Mouse (Mus musculus) forebrain, embryonic 14.5 days (tissue): ENCODE data around the gene Polk. TPM values are rescaled to one million over a fixed set of nuclear protein-coding genes. Genes with fewer than 3 reads are reported as not detected.
A peak's percentile ranks its signal among the peaks of the same experiment; 100 is the strongest.

Source experiments
- ATAC-seq: fragments of 200-750 bp; cut with Nextera tagmentation; 2 replicates; pipeline ENCODE4 v1.8.0; 2017; ENCODE audit warnings: mild to moderate bottlenecking, moderate library complexity
- DNase-seq: peaks from one replicate; pipeline ENCODE4 v3.0.0-alpha.2; 2015; ENCODE audit warnings: low spot score
- H3K27ac ChIP-seq: fragments of 300-500 bp; sonication (generic); 2 replicates; pipeline ENCODE4 v1.5.1; 2014; ENCODE audit warnings: low read depth, mild to moderate bottlenecking, control low read depth, low read length, moderate library complexity
- H3K27me3 ChIP-seq: fragments of 300-500 bp; sonication (generic); replicated peaks from 2 replicates; pipeline ENCODE4 v1.6.1; 2014; ENCODE audit warnings: low read length, control low read depth, mixed read lengths; ENCODE audit not compliant: control insufficient read depth, insufficient read depth
- H3K36me3 ChIP-seq: fragments of 300-500 bp; sonication (generic); 2 replicates; pipeline ENCODE4 v1.6.1; 2014; ENCODE audit warnings: low read length, control low read depth; ENCODE audit not compliant: control insufficient read depth, insufficient read depth
- H3K4me1 ChIP-seq: fragments of 300-500 bp; sonication (generic); 2 replicates; pipeline ENCODE4 v1.6.1; 2014; ENCODE audit warnings: antibody characterized with exemption, low read length, control low read depth; ENCODE audit not compliant: control insufficient read depth, insufficient read depth
- H3K4me2 ChIP-seq: fragments of 300-500 bp; sonication (generic); 2 replicates; pipeline ENCODE4 v1.6.1; 2014; ENCODE audit warnings: mild to moderate bottlenecking, control low read depth, low read length
- H3K4me3 ChIP-seq: fragments of 300-500 bp; sonication (generic); 2 replicates; pipeline ENCODE4 v1.5.1; 2014; ENCODE audit warnings: low read depth, low read length, control low read depth
- H3K9ac ChIP-seq: fragments of 300-500 bp; sonication (generic); 2 replicates; pipeline ENCODE4 v1.6.1; 2014; ENCODE audit warnings: mild to moderate bottlenecking, low read length, control low read depth, moderate library complexity
- H3K9me3 ChIP-seq: fragments of 300-500 bp; sonication (generic); replicated peaks from 2 replicates; pipeline ENCODE4 v1.6.1; 2016; ENCODE audit warnings: low read length, control low read depth, mixed read lengths; ENCODE audit not compliant: control insufficient read depth
- WGBS: fragments of 180-500 bp; shearing (Covaris S2); extraction: QIAGEN DNeasy Blood & Tissue Kit; methylation state at CpG from one replicate; pipeline ENCODE4 v1.1.7; 2014; 5-methylcytosine and 5-hydroxymethylcytosine counted together
- polyA plus RNA-seq: library from polyadenylated mRNA; unstranded; fragments of >200 nt; fragmentation: Nextera tagmentation; extraction: Ambion mirVana; gene quantifications from 2 replicates; pipeline ENCODE4 v1.2.1, GENCODE M21; 2014

The Polk gene
- polyA plus RNA-seq, 1 experiment from 2014 or later = 3.8 TPM

DNA sequence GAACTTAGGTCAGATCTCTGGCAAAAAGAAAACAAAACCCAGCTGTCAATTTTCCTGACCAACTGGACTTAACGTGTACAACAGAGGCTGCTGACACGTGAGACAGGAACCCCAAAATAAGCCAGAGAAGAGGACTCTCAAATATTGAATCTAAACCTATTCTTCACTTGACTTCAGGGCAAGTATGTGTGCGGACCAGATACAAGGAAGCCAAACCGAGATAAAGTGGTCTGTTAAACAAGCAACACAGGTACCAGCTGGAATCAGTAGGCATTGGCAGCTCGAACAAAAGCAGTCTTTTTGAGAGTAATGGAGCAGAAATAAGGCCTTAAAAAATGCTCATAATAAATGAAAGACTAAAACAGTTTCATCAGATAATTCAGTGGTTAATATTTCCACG is 25.6 kb upstream of the Polk start:
- WGBS = 48% methylated on average over 6 of the region's 6 CpGs
- no peaks in the 10 kb centered on the region for H3K27me3 ChIP-seq

DNA sequence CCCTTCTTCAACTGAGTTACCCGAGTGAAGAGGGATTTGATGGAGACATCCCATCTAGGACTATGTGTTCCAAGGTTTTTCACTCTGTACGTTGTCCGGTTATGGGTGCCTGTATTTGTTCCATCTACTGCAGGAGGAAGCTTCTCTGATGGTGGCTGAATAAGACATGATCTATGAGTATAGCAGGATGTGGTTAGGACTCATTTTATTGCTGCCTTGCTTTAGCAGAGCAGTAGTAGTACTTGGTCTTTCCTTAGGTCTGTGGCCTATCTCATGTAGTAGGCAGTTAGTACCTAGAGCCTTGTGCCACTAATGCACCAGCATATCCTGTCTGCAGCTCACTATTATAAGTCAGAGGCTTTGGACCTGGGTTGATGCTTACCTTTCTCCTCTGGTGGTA is 12.7 kb upstream of the Polk start:
- no peaks in the 10 kb centered on the region for H3K9me3 ChIP-seq
- H3K36me3 ChIP-seq = no peaks in the 10 kb centered on the region
- no peak overlapping the region for H3K4me3 ChIP-seq
- WGBS = 96% methylated on average over 3 of the region's 3 CpGs
- no peaks in the 10 kb centered on the region for H3K4me1 ChIP-seq
- H3K27ac ChIP-seq = no peak overlapping the region
- DNase-seq (no peak), ATAC-seq (no peak)
- H3K4me2 ChIP-seq = no peak overlapping the region
- H3K27me3 ChIP-seq = no peaks in the 10 kb centered on the region
- no peak overlapping the region for H3K9ac ChIP-seq

More for the DNA sequence above, 25.6 kb upstream of the Polk start:
- Histone ChIP-seq H3K9me3 (no peaks in the 10 kb centered on the region), H3K4me3 (no peak overlapping the region), H3K36me3 (peaks cover 2% of the 10 kb centered on the region; the same call in 1 of the 2 replicates), H3K4me1 (no peaks in the 10 kb centered on the region), H3K9ac (no peak overlapping the region), H3K4me2 (no peak overlapping the region), H3K27ac (no peak overlapping the region)
- DNase-seq (no peak), ATAC-seq (no peak)

DNA sequence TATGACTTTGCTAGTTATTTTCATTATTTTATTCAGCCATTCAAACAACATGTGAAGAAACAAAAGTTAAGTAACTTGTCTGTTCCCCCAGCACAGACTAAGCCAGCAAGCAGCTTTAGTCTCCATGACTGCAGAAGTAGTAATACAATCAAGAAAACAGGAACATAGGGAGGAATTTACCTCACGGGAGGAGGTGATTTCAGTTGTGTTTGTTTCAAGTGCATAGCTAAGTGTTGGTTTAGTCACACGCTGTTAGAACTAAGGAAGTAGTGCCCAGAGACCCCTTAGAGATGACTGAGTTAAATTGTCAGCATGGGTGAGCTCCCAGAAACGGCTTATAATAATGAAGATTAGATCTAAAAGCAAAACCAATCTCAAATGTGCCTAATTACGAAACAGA is 5.6 kb upstream of the Polk start:
- Histone ChIP-seq H3K27me3 (no peaks in the 10 kb centered on the region), H3K4me2 (no peak overlapping the region), H3K9me3 (no peaks in the 10 kb centered on the region), H3K4me3 (no peak overlapping the region), H3K36me3 (no peaks in the 10 kb centered on the region), H3K4me1 (peaks cover 4% of the 10 kb centered on the region), H3K27ac (no peak overlapping the region), H3K9ac (no peak overlapping the region)
- DNase-seq (no peak), ATAC-seq (no peak)
- 55% methylated on average over 4 of the region's 4 CpGs for WGBS

DNA sequence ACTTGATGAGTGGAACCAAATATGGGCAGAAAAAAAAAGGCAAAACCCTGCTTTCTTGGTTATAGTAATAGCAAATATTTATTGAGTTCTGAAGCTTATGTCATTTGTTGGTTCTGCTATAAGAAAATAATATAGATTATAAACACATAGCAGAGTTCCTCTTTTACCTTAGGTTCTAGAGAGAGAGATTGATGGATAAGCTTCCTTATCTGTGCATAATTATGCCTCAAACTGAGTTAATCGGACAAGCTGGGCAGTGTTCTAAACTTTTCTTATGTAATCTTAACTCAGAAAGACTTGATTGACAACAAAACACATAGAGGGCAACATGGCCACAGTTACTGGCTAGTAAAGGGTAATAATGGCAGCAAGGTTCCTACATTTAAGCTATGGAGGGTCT is 4.9 kb upstream of the Polk start:
- Histone ChIP-seq H3K27ac (no peak overlapping the region), H3K36me3 (no peaks in the 10 kb centered on the region), H3K27me3 (no peaks in the 10 kb centered on the region), H3K9ac (no peak overlapping the region), H3K4me3 (no peak overlapping the region), H3K4me2 (no peak overlapping the region), H3K9me3 (no peaks in the 10 kb centered on the region), H3K4me1 (peaks cover 4% of the 10 kb centered on the region)
- no peak for DNase-seq
- ATAC-seq = no peak
- WGBS = 75% methylated on average over 1 of the region's 1 CpGs

DNA sequence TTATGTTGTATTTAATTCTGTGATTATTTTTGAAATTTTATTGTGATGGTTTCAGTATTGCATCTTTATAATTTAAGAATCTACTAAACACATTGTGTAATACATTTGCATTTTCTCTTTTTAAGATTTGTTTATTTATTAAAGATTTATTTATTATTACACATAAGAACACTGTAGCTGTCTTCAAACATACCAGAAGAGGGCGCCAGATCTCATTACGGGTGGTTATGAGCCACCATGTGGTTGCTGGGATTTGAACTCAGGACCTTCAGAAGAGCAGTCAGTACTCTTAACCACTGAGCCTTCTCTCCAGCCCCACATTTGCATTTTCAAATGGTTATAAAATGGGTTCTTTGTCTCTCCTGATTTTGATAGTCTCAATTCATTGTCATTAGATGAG is 2.1 kb upstream of the Polk start:
- peaks cover 4% of the 10 kb centered on the region for H3K4me1 ChIP-seq
- no peaks in the 10 kb centered on the region for H3K36me3 ChIP-seq
- no peak overlapping the region for H3K9ac ChIP-seq
- no peaks in the 10 kb centered on the region for H3K27me3 ChIP-seq
- no peak for ATAC-seq
- H3K4me3 ChIP-seq = no peak overlapping the region
- no peaks in the 10 kb centered on the region for H3K9me3 ChIP-seq
- no peak overlapping the region for H3K27ac ChIP-seq
- H3K4me2 ChIP-seq = no peak overlapping the region
- peak; percentile 23 for DNase-seq
- WGBS = 72% methylated on average over 2 of the region's 2 CpGs

DNA sequence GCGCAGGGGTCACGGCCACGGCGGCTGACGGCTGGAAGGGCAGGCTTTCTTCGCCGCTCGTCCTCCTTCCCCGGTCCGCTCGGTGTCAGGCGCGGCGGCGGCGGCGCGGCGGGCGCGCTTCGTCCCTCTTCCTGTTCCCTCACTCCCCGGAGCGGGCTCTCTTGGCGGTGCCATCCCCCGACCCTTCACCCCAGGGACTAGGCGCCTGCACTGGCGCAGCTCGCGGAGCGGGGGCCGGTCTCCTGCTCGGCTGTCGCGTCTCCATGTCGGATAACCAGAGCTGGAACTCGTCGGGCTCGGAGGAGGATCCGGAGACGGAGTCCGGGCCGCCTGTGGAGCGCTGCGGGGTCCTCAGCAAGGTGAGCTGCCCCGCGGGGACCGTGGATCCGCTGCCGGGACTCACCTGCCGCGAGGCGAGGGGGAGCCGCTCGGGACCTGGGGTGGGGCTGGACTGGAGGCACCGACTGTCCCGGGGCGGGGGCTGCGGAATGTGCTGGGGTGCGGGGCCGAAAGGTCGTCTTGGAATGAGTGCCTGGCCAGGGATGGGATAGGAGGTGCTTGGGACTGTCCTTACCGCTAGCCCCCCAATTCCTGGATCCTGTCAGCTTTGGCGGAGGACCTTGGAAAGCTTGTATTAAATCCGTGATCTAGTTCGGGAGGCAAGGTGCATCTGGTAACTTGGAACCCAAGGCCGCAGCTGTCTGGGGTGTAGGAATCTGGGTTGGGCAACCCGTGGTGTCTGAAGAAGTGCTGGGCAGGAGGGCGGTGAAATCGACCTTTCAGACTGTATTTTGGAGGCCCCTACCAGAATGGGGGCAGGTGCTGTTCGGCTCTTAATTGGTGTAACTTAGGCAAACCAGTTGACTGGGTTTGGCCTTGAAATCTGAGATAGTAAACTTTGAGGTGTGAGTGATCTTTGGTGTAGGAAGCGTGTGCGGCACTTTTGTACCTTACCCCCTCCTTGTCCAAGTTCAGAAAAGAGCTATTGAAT is 817 bp upstream of the Polk start:
- Histone ChIP-seq H3K27ac (peak overlapping the region; percentile 94), H3K27me3 (no peaks in the 10 kb centered on the region), H3K4me3 (peak overlapping the region; percentile 84), H3K9me3 (no peaks in the 10 kb centered on the region), H3K36me3 (no peaks in the 10 kb centered on the region), H3K4me2 (peak overlapping the region; percentile 84), H3K9ac (peak overlapping the region; percentile 93), H3K4me1 (peaks cover 4% of the 10 kb centered on the region)
- DNase-seq = peak; percentile 47
- peak; percentile 76 for ATAC-seq
- WGBS = under 1% methylated on average over 59 of the region's 73 CpGs

DNA sequence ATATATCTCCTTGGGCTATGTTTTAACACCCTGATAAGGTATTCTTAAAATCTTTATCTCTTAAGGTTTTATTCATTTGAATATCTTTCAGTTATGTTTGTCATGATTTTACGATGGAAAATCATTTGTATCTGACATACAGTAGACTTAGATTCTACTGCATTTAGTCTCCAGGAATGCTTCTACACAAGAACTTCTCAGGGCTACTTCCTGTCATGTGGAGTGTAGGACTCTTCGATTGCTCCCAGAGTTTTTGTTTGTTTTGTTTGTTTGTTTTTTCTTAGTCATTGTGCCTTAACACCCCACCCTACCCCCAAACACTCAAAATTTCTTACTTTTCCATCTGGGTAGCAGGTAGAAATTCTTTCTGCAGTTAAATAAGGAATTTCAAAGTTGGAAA is 998 bp downstream of the Polk start:
- ATAC-seq (no peak), DNase-seq (no peak)
- H3K9me3 ChIP-seq = no peaks in the 10 kb centered on the region
- peaks cover 4% of the 10 kb centered on the region for H3K4me1 ChIP-seq
- no peak overlapping the region for H3K27ac ChIP-seq
- no peak overlapping the region for H3K9ac ChIP-seq
- 62% methylated on average over 2 of the region's 2 CpGs for WGBS
- no peaks in the 10 kb centered on the region for H3K36me3 ChIP-seq
- peak overlapping the region; percentile 84; the same call in 1 of the 2 replicates for H3K4me3 ChIP-seq
- no peaks in the 10 kb centered on the region for H3K27me3 ChIP-seq
- H3K4me2 ChIP-seq = peak overlapping the region; percentile 84

DNA sequence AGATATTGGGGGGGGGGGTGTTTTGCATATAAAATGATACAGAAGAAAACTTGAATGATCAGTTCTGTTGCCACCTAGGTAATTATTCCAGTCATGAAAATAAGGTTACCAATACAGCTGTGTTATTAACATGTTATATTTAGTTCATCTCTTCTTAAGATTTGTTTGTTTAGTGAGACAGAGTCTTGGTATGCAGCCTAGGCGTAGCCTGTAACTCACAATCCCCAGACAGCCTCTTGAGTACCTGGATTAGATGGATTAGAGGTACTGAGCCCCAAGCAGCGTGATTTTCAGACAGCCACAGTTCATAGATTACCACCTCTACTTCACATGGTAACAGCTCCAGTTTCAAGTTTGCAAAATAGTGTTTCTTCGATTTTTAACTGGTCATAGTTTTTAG is 4.3 kb downstream of the Polk start:
- Histone ChIP-seq H3K27ac (no peak overlapping the region), H3K36me3 (no peaks in the 10 kb centered on the region), H3K4me1 (no peaks in the 10 kb centered on the region), H3K9ac (no peak overlapping the region), H3K4me2 (no peak overlapping the region), H3K9me3 (no peaks in the 10 kb centered on the region), H3K27me3 (no peaks in the 10 kb centered on the region), H3K4me3 (no peak overlapping the region)
- 87% methylated on average over 3 of the region's 3 CpGs for WGBS
- no peak for ATAC-seq
- no peak for DNase-seq

DNA sequence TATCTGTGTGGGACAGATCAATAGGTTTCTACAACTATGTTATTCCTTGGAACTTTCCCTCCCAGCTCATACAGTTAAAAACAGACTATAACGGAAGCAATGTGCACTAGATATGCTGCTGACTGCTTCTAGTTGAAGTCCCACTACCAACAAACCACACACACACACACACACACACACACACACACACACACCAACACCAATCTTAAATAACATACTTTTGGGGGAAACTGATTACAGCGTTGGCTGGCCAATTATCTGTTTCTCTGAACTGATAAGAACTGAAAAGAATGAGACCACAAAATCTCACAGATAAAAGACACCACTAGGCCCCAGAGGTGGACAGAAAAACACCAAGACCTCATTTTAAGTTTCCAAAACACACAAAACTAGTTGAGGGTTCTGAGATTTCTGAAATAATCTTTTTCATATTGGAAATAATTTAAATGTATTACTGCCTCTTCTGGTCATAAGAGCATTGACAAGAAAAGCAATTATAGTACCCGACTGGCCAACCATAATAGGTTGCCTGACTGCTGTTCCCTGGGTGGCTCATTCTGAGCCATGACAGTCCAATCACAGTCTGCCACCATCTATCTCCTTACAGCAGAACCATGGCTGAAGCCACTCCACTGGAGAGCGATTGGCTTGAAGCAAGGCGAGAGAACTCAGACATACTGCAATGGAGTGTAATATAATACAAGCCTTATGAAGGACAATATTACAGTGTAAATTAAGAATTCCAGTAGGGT is 5.4 kb downstream of the Polk start:
- Histone ChIP-seq H3K4me3 (no peak overlapping the region), H3K9ac (no peak overlapping the region), H3K36me3 (no peaks in the 10 kb centered on the region), H3K4me1 (no peaks in the 10 kb centered on the region), H3K27ac (no peak overlapping the region), H3K4me2 (no peak overlapping the region), H3K27me3 (no peaks in the 10 kb centered on the region), H3K9me3 (no peaks in the 10 kb centered on the region)
- no peak for ATAC-seq
- 85% methylated on average over 5 of the region's 5 CpGs for WGBS
- DNase-seq = no peak
